Mouse (Mus musculus) embryonic fibroblast, embryonic 13.5 days (primary cell): ENCODE measurements around the gene Ephb1.

Experiments
- CTCF ChIP-seq: IDR thresholded peaks from 2 replicates; pipeline ENCODE4 v1.5.1; 2011; ENCODE audit warnings: mild to moderate bottlenecking, control low read depth, low read length, moderate library complexity, borderline replicate concordance; ENCODE audit not compliant: insufficient read depth
- POLR2A ChIP-seq: IDR thresholded peaks from 2 replicates; pipeline ENCODE4 v1.6.1; 2011; ENCODE audit warnings: low read depth, mild to moderate bottlenecking, control low read depth, low read length, moderate library complexity

GRCm38 (mm10) chr9:102309278-102309677 is 45.2 kb downstream of the Ephb1 start:
- TF ChIP-seq CTCF (no peak), POLR2A (no peak)
